Mouse (Mus musculus): ENCODE data around the gene Dcpp1.
"Not testable (repeated sequence)": the region's sequence is repeated elsewhere in the genome, so short reads cannot be mapped to it uniquely, and the experiment has no call there.

The Dcpp1 gene

GRCm38 (mm10) chr17:23880576-23880975 is at the start of gene Dcpp1, which contains the start of gene Dcpp2:
Gene Dcpp1 (plus strand): TSS chr17:23880876.
Gene Dcpp2 (plus strand): TSS chr17:23880880.
- not testable (repeated sequence) for DNase-seq (ENCODE audit: extremely low read depth, insufficient read length, low spot score)

GRCm38 (mm10) chr17:23831201-23831600 is 49.5 kb upstream of the Dcpp1 start:
- DNase-seq (ENCODE audit: extremely low read depth, insufficient read length, low spot score) = no peak

- no peak for DNase-seq (ENCODE audit: extremely low read depth, insufficient read length, low spot score)
These were observed 44.6 kb upstream of the Dcpp1 start, which contains the start of gene Prss33 for GRCm38 (mm10) chr17:23836006-23836575. Gene Prss33 (minus strand): TSS chr17:23836056.

- DNase-seq (ENCODE audit: extremely low read depth, insufficient read length, low spot score) = no peak
These were observed 39.5 kb upstream of the Dcpp1 start for GRCm38 (mm10) chr17:23841145-23841544.

- no peak for DNase-seq (ENCODE audit: extremely low read depth, insufficient read length, low spot score)
These were observed 37.4 kb upstream of the Dcpp1 start for GRCm38 (mm10) chr17:23843141-23843811.

- DNase-seq (ENCODE audit: extremely low read depth, insufficient read length, low spot score) = no peak
These were observed 36.8 kb upstream of the Dcpp1 start, which contains the start of the genes Prss32 and Prss41 for GRCm38 (mm10) chr17:23843812-23844273. Gene Prss32 (plus strand): TSS chr17:23843855. Gene Prss41 (minus strand): TSS chr17:23844172.

- no peak for DNase-seq (ENCODE audit: extremely low read depth, insufficient read length, low spot score)
These were observed 30.6 kb upstream of the Dcpp1 start for GRCm38 (mm10) chr17:23850028-23850427.

- peak; percentile 55 for DNase-seq (ENCODE audit: extremely low read depth, insufficient read length, low spot score)
These were observed 29.6 kb upstream of the Dcpp1 start for GRCm38 (mm10) chr17:23850853-23851749.

- DNase-seq (ENCODE audit: extremely low read depth, insufficient read length, low spot score) = peak; percentile 50
These were observed 27.4 kb upstream of the Dcpp1 start for GRCm38 (mm10) chr17:23853292-23853691.

- DNase-seq (ENCODE audit: extremely low read depth, insufficient read length, low spot score) = peak; percentile 58
These were observed 26.4 kb upstream of the Dcpp1 start for GRCm38 (mm10) chr17:23854229-23854765.

GRCm38 (mm10) chr17:23857193-23857592 is 23.5 kb upstream of the Dcpp1 start:
- peak; percentile 59 for DNase-seq (ENCODE audit: extremely low read depth, insufficient read length, low spot score)

GRCm38 (mm10) chr17:23857913-23858312 is 22.8 kb upstream of the Dcpp1 start:
- no peak for DNase-seq (ENCODE audit: extremely low read depth, insufficient read length, low spot score)

GRCm38 (mm10) chr17:23862926-23863325 is 17.8 kb upstream of the Dcpp1 start:
- DNase-seq (ENCODE audit: extremely low read depth, insufficient read length, low spot score) = no peak

- DNase-seq (ENCODE audit: extremely low read depth, insufficient read length, low spot score) = no peak
These were observed 12.9 kb upstream of the Dcpp1 start, which contains the start of gene Prss21 for GRCm38 (mm10) chr17:23867756-23868155. Gene Prss21 (plus strand): TSS chr17:23868056.

- no peak for DNase-seq (ENCODE audit: extremely low read depth, insufficient read length, low spot score)
These were observed 12.2 kb upstream of the Dcpp1 start for GRCm38 (mm10) chr17:23868513-23868912.

- DNase-seq (ENCODE audit: extremely low read depth, insufficient read length, low spot score) = peak; percentile 44
These were observed 6.5 kb upstream of the Dcpp1 start for GRCm38 (mm10) chr17:23873884-23874856.

- no peak for DNase-seq (ENCODE audit: extremely low read depth, insufficient read length, low spot score)
These were observed 3.9 kb upstream of the Dcpp1 start for GRCm38 (mm10) chr17:23876741-23877140.

GRCm38 (mm10) chr17:23877166-23877565 is 3.5 kb upstream of the Dcpp1 start:
- DNase-seq (ENCODE audit: extremely low read depth, insufficient read length, low spot score) = no peak

GRCm38 (mm10) chr17:23917158-23917557 is 36.5 kb downstream of the Dcpp1 start, which contains the start of gene Dcpp3:
Gene Dcpp3 (plus strand): TSS chr17:23917458.
- DNase-seq (ENCODE audit: extremely low read depth, insufficient read length, low spot score) = not testable (repeated sequence)

All from 3134 (cell line).